Comparison of ENCODE assay signal across 8 mouse cellular contexts in genomic region chr11:78513106-78513790, GRCm38 (mm10). TPM values are rescaled to one million over a fixed set of nuclear protein-coding genes. Genes with fewer than 3 reads are reported as not detected.
DNase-seq lines count a peak whose midpoint lies in the region; ATAC-seq and TF ChIP-seq lines count a peak whose summit lies in the region.

No protein-coding gene starts in this region.

- TF ChIP-seq CTCF in G1E (IDR thresholded peaks at IDR 0.05; ENCODE audit: low read depth, low read length) = no peak

- no peaks in the 10 kb centered on the region for H3K9me3 ChIP-seq in heart, embryonic 13.5 days
- H3K9me3 ChIP-seq in G1E (replicated peaks) = no peaks in the 10 kb centered on the region
- no peaks in the 10 kb centered on the region for H3K9me3 ChIP-seq in hindbrain, embryonic 11.5 days (ENCODE audit: control insufficient read depth, low read length)
- H3K9me3 ChIP-seq in midbrain, embryonic 11.5 days (ENCODE audit: control insufficient read depth, low read length) = no peaks in the 10 kb centered on the region

- peaks cover 22% of the 10 kb centered on the region for H3K4me1 ChIP-seq in heart, embryonic 13.5 days
- peaks cover 36% of the 10 kb centered on the region for H3K4me1 ChIP-seq in G1E (ENCODE audit: insufficient read depth, low read depth, low read length)
- H3K4me1 ChIP-seq in hindbrain, embryonic 11.5 days (replicated peaks; ENCODE audit: control insufficient read depth, insufficient read depth, low read length) = no peaks in the 10 kb centered on the region
- peaks cover 13% of the 10 kb centered on the region for H3K4me1 ChIP-seq in midbrain, embryonic 11.5 days (ENCODE audit: control insufficient read depth, insufficient read depth, low read length)

- H3K27ac ChIP-seq in heart, embryonic 13.5 days (replicated peaks) = no peak overlapping the region
- no peak overlapping the region for H3K27ac ChIP-seq in hindbrain, embryonic 11.5 days (ENCODE audit: low read depth, low read length)
- H3K27ac ChIP-seq in midbrain, embryonic 11.5 days (ENCODE audit: low read depth, low read length) = no peak overlapping the region

- H3K9ac ChIP-seq in heart, embryonic 13.5 days = peak overlapping the region; percentile 97
- peak overlapping the region; percentile 95 for H3K9ac ChIP-seq in hindbrain, embryonic 11.5 days (ENCODE audit: low read depth, low read length)
- peak overlapping the region; percentile 95 for H3K9ac ChIP-seq in midbrain, embryonic 11.5 days (ENCODE audit: low read length)

- H3K27me3 ChIP-seq in heart, embryonic 13.5 days (replicated peaks) = no peaks in the 10 kb centered on the region
- no peaks in the 10 kb centered on the region for H3K27me3 ChIP-seq in G1E (ENCODE audit: insufficient read depth, low read length)
- no peaks in the 10 kb centered on the region for H3K27me3 ChIP-seq in hindbrain, embryonic 11.5 days (ENCODE audit: control insufficient read depth, insufficient read depth, low read length)
- H3K27me3 ChIP-seq in midbrain, embryonic 11.5 days (ENCODE audit: control insufficient read depth, insufficient read depth, low read length) = no peaks in the 10 kb centered on the region

- no peak for DNase-seq in heart, adult 8-10 months (ENCODE audit: low spot score)
- DNase-seq in G1E (ENCODE audit: low spot score) = no peak
- DNase-seq in hindbrain, embryonic 11.5 days (ENCODE audit: low spot score) = no peak
- DNase-seq in midbrain, embryonic 11.5 days (ENCODE audit: low spot score, missing footprints) = no peak
- no peak for DNase-seq in left cerebral cortex, adult 9 months (ENCODE audit: low spot score in 2 of 2)
- DNase-seq in layer of hippocampus, adult 9-10 months (ENCODE audit: low spot score) = no peak
- no peak for DNase-seq in right cerebral cortex, postnatal 4 days

- H3K36me3 ChIP-seq in heart, embryonic 13.5 days = peaks cover 63% of the 10 kb centered on the region
- peaks cover 64% of the 10 kb centered on the region for H3K36me3 ChIP-seq in G1E (replicated peaks)
- H3K36me3 ChIP-seq in hindbrain, embryonic 11.5 days (ENCODE audit: control insufficient read depth, insufficient read depth, low read length) = peaks cover 11% of the 10 kb centered on the region
- H3K36me3 ChIP-seq in midbrain, embryonic 11.5 days (ENCODE audit: control insufficient read depth, insufficient read depth, low read length) = peaks cover 16% of the 10 kb centered on the region; the same call in 1 of the 2 replicates

- no peak for ATAC-seq in heart, embryonic 13.5 days (ENCODE audit: extremely low read depth, insufficient number of reproducible peaks, low FRiP score, low TSS enrichment)
- ATAC-seq in G1E (ENCODE audit: extremely low read depth, insufficient number of reproducible peaks, low FRiP score, poor library complexity, severe bottlenecking) = no peak
- no peak for ATAC-seq in hindbrain, embryonic 11.5 days (ENCODE audit: low FRiP score)
- ATAC-seq in midbrain, embryonic 11.5 days (ENCODE audit: low FRiP score) = no peak

- WGBS in heart, embryonic 13.5 days = 71% methylated on average over 3 of the region's 3 CpGs
- 91% methylated on average over 3 of the region's 3 CpGs for WGBS in hindbrain, embryonic 11.5 days
- WGBS in midbrain, embryonic 11.5 days = 82% methylated on average over 3 of the region's 3 CpGs

- peak overlapping the region; percentile 96 for H3K4me3 ChIP-seq in heart, embryonic 13.5 days
- peak overlapping the region; percentile 91 for H3K4me3 ChIP-seq in G1E (ENCODE audit: low read depth, low read length)
- H3K4me3 ChIP-seq in hindbrain, embryonic 11.5 days (ENCODE audit: low read depth, low read length) = peak overlapping the region; percentile 94; the same call in 1 of the 2 replicates
- H3K4me3 ChIP-seq in midbrain, embryonic 11.5 days (ENCODE audit: low read depth, low read length) = peak overlapping the region; percentile 88; the same call in 1 of the 2 replicates

- H3K4me2 ChIP-seq in heart, embryonic 13.5 days = peak overlapping the region; percentile 90
- peak overlapping the region; percentile 89; the same call in 1 of the 2 replicates for H3K4me2 ChIP-seq in hindbrain, embryonic 11.5 days (replicated peaks; ENCODE audit: low read depth, low read length)
- peak overlapping the region; percentile 73 for H3K4me2 ChIP-seq in midbrain, embryonic 11.5 days

RNA-seq across cellular contexts. Expression of gene Poldip2, which starts 1.3 kb away (rescaled TPM):
- polyA plus RNA-seq in heart, embryonic 13.5 days (2015; fragmentation: Nextera tagmentation; extraction: Ambion mirVana) = 139 and 151 TPM in 2 replicates
- 100 to 1,000 TPM; 141 to 157 (median 151) TPM for total RNA-seq in heart, adult 8-10 months (2022)
- total RNA-seq in G1E (2014; fragmentation: Nextera tagmentation) (72.5 and 92.3 TPM in 2 replicates), G1E (2017) (62.0 and 72.9 TPM in 2 replicates)
- polyA plus RNA-seq in G1E (2012) = 66.1 and 73.0 TPM in 2 replicates
- polyA plus RNA-seq in hindbrain, embryonic 11.5 days (2014; fragmentation: Nextera tagmentation; extraction: Ambion mirVana) = 131 and 144 TPM in 2 replicates
- 135 and 139 TPM in 2 replicates for polyA plus RNA-seq in midbrain, embryonic 11.5 days (2014; fragmentation: Nextera tagmentation; extraction: Ambion mirVana)

RNA-seq across cellular contexts. Expression of gene Tmem199, which starts 1.3 kb away (rescaled TPM):
- polyA plus RNA-seq in heart, embryonic 13.5 days (2015; fragmentation: Nextera tagmentation; extraction: Ambion mirVana) = 43.9 and 45.6 TPM in 2 replicates
- 10 to 100 TPM; 11.2 to 12.9 (median 12.5) TPM for total RNA-seq in heart, adult 8-10 months (2022)
- total RNA-seq in G1E (2014; fragmentation: Nextera tagmentation) = 19.7 and 25.8 TPM in 2 replicates
- total RNA-seq in G1E (2017) = 51.6 and 60.5 TPM in 2 replicates
- 15.8 and 17.4 TPM in 2 replicates for polyA plus RNA-seq in G1E (2012)
- polyA plus RNA-seq in hindbrain, embryonic 11.5 days (2014; fragmentation: Nextera tagmentation; extraction: Ambion mirVana) = 91.3 and 95.8 TPM in 2 replicates
- 82.4 and 91.3 TPM in 2 replicates for polyA plus RNA-seq in midbrain, embryonic 11.5 days (2014; fragmentation: Nextera tagmentation; extraction: Ambion mirVana)

RNA-seq across cellular contexts. Expression of gene Sebox, which starts 10.0 kb away (rescaled TPM):
- not detected in 2 replicates for polyA plus RNA-seq in heart, embryonic 13.5 days (2015; fragmentation: Nextera tagmentation; extraction: Ambion mirVana)
- total RNA-seq in heart, adult 8-10 months (2022) = not detected
- total RNA-seq in G1E (2014; fragmentation: Nextera tagmentation) (not detected in 2 replicates), G1E (2017) (0.23 TPM in 1 of 2 replicates, not detected in the other)
- polyA plus RNA-seq in G1E (2012) = not detected in 2 replicates
- polyA plus RNA-seq in hindbrain, embryonic 11.5 days (2014; fragmentation: Nextera tagmentation; extraction: Ambion mirVana) = not detected in 2 replicates
- polyA plus RNA-seq in midbrain, embryonic 11.5 days (2014; fragmentation: Nextera tagmentation; extraction: Ambion mirVana) = not detected in 2 replicates

RNA-seq across cellular contexts. Expression of gene Vtn, which starts 14.4 kb away (rescaled TPM):
- 2.1 and 9.3 TPM in 2 replicates for polyA plus RNA-seq in heart, embryonic 13.5 days (2015; fragmentation: Nextera tagmentation; extraction: Ambion mirVana)
- total RNA-seq in heart, adult 8-10 months (2022) = 10 to 100 TPM; 14.3 to 19.1 (median 17.1) TPM
- not detected in 2 replicates for total RNA-seq in G1E (2014; fragmentation: Nextera tagmentation)
- not detected in 2 replicates for total RNA-seq in G1E (2017)
- not detected in 2 replicates for polyA plus RNA-seq in G1E (2012)
- polyA plus RNA-seq in hindbrain, embryonic 11.5 days (2014; fragmentation: Nextera tagmentation; extraction: Ambion mirVana) = 95.4 and 129 TPM in 2 replicates
- 145 and 151 TPM in 2 replicates for polyA plus RNA-seq in midbrain, embryonic 11.5 days (2014; fragmentation: Nextera tagmentation; extraction: Ambion mirVana)

RNA-seq across cellular contexts. Expression of gene Sarm1, which starts 15.7 kb away (rescaled TPM):
- polyA plus RNA-seq in heart, embryonic 13.5 days (2015; fragmentation: Nextera tagmentation; extraction: Ambion mirVana) = 0.12 and 0.19 TPM in 2 replicates
- under 1 TPM; 0.38 to 0.81 (median 0.48) TPM for total RNA-seq in heart, adult 8-10 months (2022)
- not detected in 2 replicates for total RNA-seq in G1E (2014; fragmentation: Nextera tagmentation)
- 0.06 and 0.22 TPM in 2 replicates for total RNA-seq in G1E (2017)
- not detected in 2 replicates for polyA plus RNA-seq in G1E (2012)
- 16.3 and 17.5 TPM in 2 replicates for polyA plus RNA-seq in hindbrain, embryonic 11.5 days (2014; fragmentation: Nextera tagmentation; extraction: Ambion mirVana)
- polyA plus RNA-seq in midbrain, embryonic 11.5 days (2014; fragmentation: Nextera tagmentation; extraction: Ambion mirVana) = 18.1 and 20.1 TPM in 2 replicates
